Mouse (Mus musculus) left cerebral cortex, postnatal 14 days (tissue): ENCODE results near the gene Krtap6-1. TPM values are rescaled to one million over a fixed set of nuclear protein-coding genes. Genes with fewer than 3 reads are reported as not detected.
"Not testable (repeated sequence)": the region's sequence is repeated elsewhere in the genome, so short reads cannot be mapped to it uniquely, and the experiment has no call there.

ENCODE experiments used
- DNase-seq, 2 experiments: peaks; one replicate each; pipeline ENCODE4 v3.0.0; 2021 to 2022; ENCODE audit warnings: low spot score in 2 of 2, mixed read lengths in 1 of 2
- intact Hi-C: fragments of 180-260 bp; cut with DNase I; formaldehyde crosslinking; loops from one replicate; pipeline ENCODE4 v1.15.1; 2025
- long read RNA-seq, 2 experiments: library from polyadenylated mRNA; stranded (forward); transcript quantifications; one replicate each; pipeline ENCODE4 v2.0.0; 2021
- total RNA-seq, 2 experiments: library from RNA; stranded (reverse); gene quantifications; 2 replicates each; pipeline ENCODE4 v1.2.3; 2021

The Krtap6-1 gene
- total RNA-seq, result not detected
- long read RNA-seq, experiment 1, result 0 reads
- long read RNA-seq, experiment 2, result 0 reads

- intact Hi-C loops, DNase-seq: not testable (repeated sequence)
Measured at GRCm38 (mm10) chr16:89031399-89031798, at the start of gene Krtap6-1. Gene Krtap6-1 (plus strand): TSS chr16:89031699.

GRCm38 (mm10) chr16:89010659-89011058 is 20.8 kb upstream of the Krtap6-1 start, which contains the start of gene Krtap22-2:
Gene Krtap22-2 (minus strand): TSS chr16:89010759.
- no peak for DNase-seq
- intact Hi-C loops, result no loop called here

- no peak for DNase-seq
- intact Hi-C loops, result no loop called here
Measured at GRCm38 (mm10) chr16:89013973-89014372, 17.5 kb upstream of the Krtap6-1 start.

- DNase-seq, intact Hi-C loops: not testable (repeated sequence)
Measured at GRCm38 (mm10) chr16:89014984-89015383, 16.5 kb upstream of the Krtap6-1 start, which contains the start of gene Gm10229. Gene Gm10229 (plus strand): TSS chr16:89015284.

- intact Hi-C loops, DNase-seq: not testable (repeated sequence)
Measured at GRCm38 (mm10) chr16:89041372-89041771, 9.9 kb downstream of the Krtap6-1 start, which contains the start of gene Gm10228. Gene Gm10228 (minus strand): TSS chr16:89041472.

- no peak for DNase-seq
- intact Hi-C loops, result no loop called here
Measured at GRCm38 (mm10) chr16:89047783-89048182, 16.3 kb downstream of the Krtap6-1 start, which contains the start of gene Krtap6-5. Gene Krtap6-5 (minus strand): TSS chr16:89047883.

- intact Hi-C loops, result not testable (repeated sequence)
Measured at GRCm38 (mm10) chr16:89063902-89064301, 32.4 kb downstream of the Krtap6-1 start, which contains the start of gene 1110025L11Rik. Gene 1110025L11Rik (minus strand): TSS chr16:89064002.

GRCm38 (mm10) chr16:89071041-89071440 is 39.5 kb downstream of the Krtap6-1 start:
- DNase-seq, intact Hi-C loops: not testable (repeated sequence)

More at GRCm38 (mm10) chr16:89063902-89064301, 32.4 kb downstream of the Krtap6-1 start, which contains the start of gene 1110025L11Rik:
- not testable (repeated sequence) for DNase-seq

Other genes starting within 250 kb of the Krtap6-1 start
- gene Gm20741, start 219.5 kb upstream of the Krtap6-1 start, total RNA-seq, result not detected
- not detected for gene Krtap15, start 211.5 kb upstream of the Krtap6-1 start, total RNA-seq
- not detected for gene Krtap14, start 205.6 kb upstream of the Krtap6-1 start, total RNA-seq
- not detected for gene Krtap19-1, start 162.3 kb upstream of the Krtap6-1 start, total RNA-seq
- not detected for gene Krtap19-2, start 157.4 kb upstream of the Krtap6-1 start, total RNA-seq
- gene Krtap19-3, start 153.7 kb upstream of the Krtap6-1 start, total RNA-seq, result not detected
- not detected for gene Krtap19-4, start 146.6 kb upstream of the Krtap6-1 start, total RNA-seq
- not detected for gene Krtap19-5, start 135.2 kb upstream of the Krtap6-1 start, total RNA-seq
- not detected for gene Krtap19-9b, start 99.4 kb upstream of the Krtap6-1 start, total RNA-seq
- gene Krtap16-3, start 68.8 kb upstream of the Krtap6-1 start, total RNA-seq, result not detected
- not detected for gene Krtap22-2, start 20.9 kb upstream of the Krtap6-1 start, total RNA-seq
- not detected for gene Gm10229, start 16.4 kb upstream of the Krtap6-1 start, total RNA-seq
- gene Gm10228, start 9.8 kb downstream of the Krtap6-1 start, total RNA-seq, result not detected
- gene Krtap6-5, start 16.2 kb downstream of the Krtap6-1 start, total RNA-seq, result not detected
- not detected for gene 1110025L11Rik, start 32.3 kb downstream of the Krtap6-1 start, total RNA-seq
- not detected for gene Krtap6-3, start 52.3 kb downstream of the Krtap6-1 start, total RNA-seq
- not detected for gene Gm6358, start 109.2 kb downstream of the Krtap6-1 start, total RNA-seq
- gene Gm10061, start 119.4 kb downstream of the Krtap6-1 start, total RNA-seq, result not detected
- not detected for gene Gm9789, start 126.3 kb downstream of the Krtap6-1 start, total RNA-seq
- not detected for gene Gm7735, start 137.8 kb downstream of the Krtap6-1 start, total RNA-seq
- gene 1110057P08Rik, start 143.0 kb downstream of the Krtap6-1 start, total RNA-seq, result not detected
- gene Krtap20-2, start 174.2 kb downstream of the Krtap6-1 start, total RNA-seq, result not detected